Mouse (Mus musculus): ENCODE data around the gene Cep95. TPM values are rescaled to one million over a fixed set of nuclear protein-coding genes. Genes with fewer than 3 reads are reported as not detected.

Gene Cep95
- polyA plus RNA-seq, 1 experiment from 2014 or later: 22.7 TPM

GRCm38 (mm10) chr11:106751039-106752018 is 37.7 kb upstream of the Cep95 start, which contains the start of gene Milr1:
Milr1 (plus strand) TSS chr11:106751226.
- 75% methylated on average over 17 of the region's 17 CpGs for WGBS
- H3K27ac ChIP-seq (ENCODE audit: low read length): no peak within 1 kb of the TSS
- no peak within 1 kb of the TSS for H3K4me3 ChIP-seq (ENCODE audit: low read depth, low read length)

GRCm38 (mm10) chr11:106752103-106752502 is 36.9 kb upstream of the Cep95 start:
- no peaks in the 10 kb centered on the region for H3K27me3 ChIP-seq (ENCODE audit: control insufficient read depth, insufficient read depth, low read length)

More at GRCm38 (mm10) chr11:106751039-106752018, 37.7 kb upstream of the Cep95 start, which contains the start of gene Milr1:
- Histone ChIP-seq H3K27me3 (ENCODE audit: control insufficient read depth, insufficient read depth, low read length) (no peaks in the 10 kb centered on the region), H3K9me3 (ENCODE audit: control insufficient read depth, low read depth, low read length) (no peaks in the 10 kb centered on the region), H3K9ac (replicated peaks; ENCODE audit: low read depth, low read length) (no peak within 1 kb of the TSS), H3K36me3 (ENCODE audit: control insufficient read depth, insufficient read depth, low read length) (no peaks in the 10 kb centered on the region), H3K4me1 (ENCODE audit: control insufficient read depth, insufficient read depth, low read length) (peaks cover 4% of the 10 kb centered on the region; the same call in 1 of the 2 replicates), H3K4me2 (replicated peaks; ENCODE audit: low read depth, low read length) (no peak within 1 kb of the TSS)
- ATAC-seq (ENCODE audit: insufficient number of reproducible peaks, insufficient read depth, low FRiP score, low read depth): no peak

DNA sequence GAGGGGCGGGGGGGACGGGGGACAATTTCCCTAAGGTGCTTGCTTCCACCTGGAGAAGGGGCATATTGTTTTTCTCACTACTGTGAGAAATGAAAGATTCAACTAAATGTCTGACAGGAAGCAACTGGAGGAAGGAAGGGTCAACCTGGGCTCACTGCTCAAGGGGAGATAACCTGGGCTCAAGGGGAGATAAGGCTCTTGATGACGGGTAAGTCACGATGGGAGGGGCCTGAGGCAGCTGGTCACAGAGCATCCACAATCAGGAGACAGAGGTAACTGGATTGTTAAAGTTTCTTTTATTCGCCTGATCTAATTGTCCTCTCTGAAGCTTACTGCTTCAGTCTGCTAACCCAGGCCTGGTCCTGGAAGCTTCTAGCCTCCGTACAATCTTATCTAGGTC is 35.7 kb upstream of the Cep95 start:
- no peak for ATAC-seq (ENCODE audit: insufficient number of reproducible peaks, insufficient read depth, low FRiP score, low read depth)
- no peaks in the 10 kb centered on the region for H3K27me3 ChIP-seq (ENCODE audit: control insufficient read depth, insufficient read depth, low read length)
- H3K4me2 ChIP-seq (replicated peaks; ENCODE audit: low read depth, low read length): no peak overlapping the region
- H3K9me3 ChIP-seq (ENCODE audit: control insufficient read depth, low read depth, low read length): no peaks in the 10 kb centered on the region
- no peaks in the 10 kb centered on the region for H3K36me3 ChIP-seq (ENCODE audit: control insufficient read depth, insufficient read depth, low read length)
- no peak overlapping the region for H3K27ac ChIP-seq (ENCODE audit: low read length)
- H3K9ac ChIP-seq (replicated peaks; ENCODE audit: low read depth, low read length): no peak overlapping the region
- H3K4me3 ChIP-seq (ENCODE audit: low read depth, low read length): no peak overlapping the region
- WGBS: 81% methylated on average over 6 of the region's 6 CpGs
- peaks cover 4% of the 10 kb centered on the region; the same call in 1 of the 2 replicates for H3K4me1 ChIP-seq (ENCODE audit: control insufficient read depth, insufficient read depth, low read length)

More at GRCm38 (mm10) chr11:106752103-106752502, 36.9 kb upstream of the Cep95 start:
- ATAC-seq (ENCODE audit: insufficient number of reproducible peaks, insufficient read depth, low FRiP score, low read depth): no peak
- H3K36me3 ChIP-seq (ENCODE audit: control insufficient read depth, insufficient read depth, low read length): no peaks in the 10 kb centered on the region
- no peak overlapping the region for H3K4me2 ChIP-seq (replicated peaks; ENCODE audit: low read depth, low read length)
- H3K4me1 ChIP-seq (ENCODE audit: control insufficient read depth, insufficient read depth, low read length): peaks cover 4% of the 10 kb centered on the region; the same call in 1 of the 2 replicates
- H3K9me3 ChIP-seq (ENCODE audit: control insufficient read depth, low read depth, low read length): no peaks in the 10 kb centered on the region
- H3K9ac ChIP-seq (replicated peaks; ENCODE audit: low read depth, low read length): no peak overlapping the region
- WGBS: 75% methylated on average over 7 of the region's 7 CpGs
- no peak overlapping the region for H3K4me3 ChIP-seq (ENCODE audit: low read depth, low read length)
- H3K27ac ChIP-seq (ENCODE audit: low read length): no peak overlapping the region

DNA sequence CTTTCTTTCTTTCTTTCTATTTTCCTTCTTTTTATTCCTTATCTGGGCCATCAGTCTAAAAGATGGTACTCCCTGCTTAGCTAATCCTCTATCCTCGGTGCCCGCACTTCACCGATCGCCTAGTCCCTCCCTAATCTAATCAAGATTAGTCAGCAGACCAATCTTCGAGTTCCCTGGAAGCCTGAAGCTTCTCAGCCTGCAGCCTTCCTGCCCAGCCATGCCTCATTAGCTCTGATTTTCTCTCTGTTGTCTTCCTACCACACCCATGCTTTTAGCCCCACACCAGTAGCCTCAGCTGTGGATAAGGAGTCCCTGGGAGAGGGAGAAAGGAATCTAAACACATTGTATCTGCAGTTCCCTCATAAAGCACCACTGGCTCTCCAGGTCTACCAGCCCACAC is 33.5 kb upstream of the Cep95 start:
- no peak overlapping the region for H3K27ac ChIP-seq (ENCODE audit: low read length)
- H3K27me3 ChIP-seq (ENCODE audit: control insufficient read depth, insufficient read depth, low read length): no peaks in the 10 kb centered on the region
- no peak overlapping the region for H3K4me3 ChIP-seq (ENCODE audit: low read depth, low read length)
- no peak overlapping the region for H3K9ac ChIP-seq (replicated peaks; ENCODE audit: low read depth, low read length)
- H3K4me2 ChIP-seq (replicated peaks; ENCODE audit: low read depth, low read length): no peak overlapping the region
- peaks cover 4% of the 10 kb centered on the region; the same call in 1 of the 2 replicates for H3K4me1 ChIP-seq (ENCODE audit: control insufficient read depth, insufficient read depth, low read length)
- no peaks in the 10 kb centered on the region for H3K9me3 ChIP-seq (ENCODE audit: control insufficient read depth, low read depth, low read length)
- ATAC-seq (ENCODE audit: insufficient number of reproducible peaks, insufficient read depth, low FRiP score, low read depth): no peak
- WGBS: 55% methylated on average over 5 of the region's 5 CpGs
- no peaks in the 10 kb centered on the region for H3K36me3 ChIP-seq (ENCODE audit: control insufficient read depth, insufficient read depth, low read length)

DNA sequence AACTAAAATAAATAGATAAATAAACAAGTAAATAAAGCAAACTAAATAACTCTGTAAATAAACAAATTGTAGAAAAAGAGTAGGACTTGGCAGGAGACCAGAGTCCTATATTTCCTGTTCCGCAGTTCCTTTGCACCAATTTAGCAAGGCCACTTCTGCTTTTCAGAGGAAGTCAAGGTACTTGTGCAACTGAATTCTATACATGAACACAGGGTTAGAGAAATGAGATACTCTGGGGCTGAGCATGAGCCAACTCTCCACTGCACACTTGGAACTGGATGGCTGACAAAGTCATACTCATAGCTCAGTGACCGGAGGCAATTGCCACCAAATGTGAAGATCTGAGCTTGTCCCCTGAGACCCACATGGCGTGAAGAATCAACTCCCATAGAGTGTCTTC is 30.0 kb upstream of the Cep95 start:
- Histone ChIP-seq H3K9me3 (ENCODE audit: control insufficient read depth, low read depth, low read length) (no peaks in the 10 kb centered on the region), H3K4me1 (ENCODE audit: control insufficient read depth, insufficient read depth, low read length) (peaks cover 16% of the 10 kb centered on the region), H3K9ac (replicated peaks; ENCODE audit: low read depth, low read length) (no peak overlapping the region), H3K4me3 (ENCODE audit: low read depth, low read length) (no peak overlapping the region), H3K4me2 (replicated peaks; ENCODE audit: low read depth, low read length) (no peak overlapping the region), H3K27me3 (ENCODE audit: control insufficient read depth, insufficient read depth, low read length) (no peaks in the 10 kb centered on the region), H3K36me3 (ENCODE audit: control insufficient read depth, insufficient read depth, low read length) (no peaks in the 10 kb centered on the region), H3K27ac (ENCODE audit: low read length) (no peak overlapping the region; the same call in 1 of the 2 replicates)
- WGBS: 90% methylated on average over 3 of the region's 3 CpGs
- ATAC-seq (ENCODE audit: insufficient number of reproducible peaks, insufficient read depth, low FRiP score, low read depth): no peak

DNA sequence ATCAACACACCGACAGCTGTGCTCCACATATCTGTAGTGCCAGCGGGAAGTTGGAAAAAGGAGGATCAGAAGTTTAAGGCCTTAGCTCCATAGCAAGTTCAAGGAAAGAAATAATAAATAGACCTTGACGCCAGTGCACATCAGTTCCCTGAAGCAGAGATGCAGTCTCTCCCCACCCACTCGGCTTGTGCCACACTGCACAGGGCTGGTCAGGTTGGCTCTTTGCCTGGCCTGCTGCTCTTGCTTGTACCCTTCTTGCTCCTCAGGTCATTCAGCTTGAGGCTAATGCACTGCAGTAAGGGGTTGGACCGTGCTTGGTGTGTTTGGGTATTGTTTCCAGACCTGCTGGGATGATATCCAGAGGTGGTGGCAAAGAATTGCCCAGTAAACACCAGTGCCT is 28.5 kb upstream of the Cep95 start:
- H3K9me3 ChIP-seq (ENCODE audit: control insufficient read depth, low read depth, low read length): no peaks in the 10 kb centered on the region
- no peak overlapping the region for H3K9ac ChIP-seq (replicated peaks; ENCODE audit: low read depth, low read length)
- no peak overlapping the region for H3K4me3 ChIP-seq (ENCODE audit: low read depth, low read length)
- H3K36me3 ChIP-seq (ENCODE audit: control insufficient read depth, insufficient read depth, low read length): no peaks in the 10 kb centered on the region
- peaks cover 16% of the 10 kb centered on the region for H3K4me1 ChIP-seq (ENCODE audit: control insufficient read depth, insufficient read depth, low read length)
- H3K4me2 ChIP-seq (replicated peaks; ENCODE audit: low read depth, low read length): no peak overlapping the region
- no peak for ATAC-seq (ENCODE audit: insufficient number of reproducible peaks, insufficient read depth, low FRiP score, low read depth)
- no peaks in the 10 kb centered on the region for H3K27me3 ChIP-seq (ENCODE audit: control insufficient read depth, insufficient read depth, low read length)
- 92% methylated on average over 5 of the region's 5 CpGs for WGBS
- H3K27ac ChIP-seq (ENCODE audit: low read length): no peak overlapping the region

GRCm38 (mm10) chr11:106762139-106762799 is 26.8 kb upstream of the Cep95 start:
- Histone ChIP-seq H3K27me3 (ENCODE audit: control insufficient read depth, insufficient read depth, low read length) (no peaks in the 10 kb centered on the region), H3K4me2 (replicated peaks; ENCODE audit: low read depth, low read length) (no peak overlapping the region), H3K4me1 (ENCODE audit: control insufficient read depth, insufficient read depth, low read length) (peaks cover 16% of the 10 kb centered on the region), H3K9ac (replicated peaks; ENCODE audit: low read depth, low read length) (0 out of 2 replicates have a peak overlapping the region, but pooled peaks have one; percentile 10), H3K9me3 (ENCODE audit: control insufficient read depth, low read depth, low read length) (no peaks in the 10 kb centered on the region), H3K4me3 (ENCODE audit: low read depth, low read length) (no peak overlapping the region), H3K36me3 (ENCODE audit: control insufficient read depth, insufficient read depth, low read length) (peaks cover 8% of the 10 kb centered on the region; the same call in 1 of the 2 replicates), H3K27ac (ENCODE audit: low read length) (peak overlapping the region; percentile 92)
- WGBS: 16% methylated on average over 5 of the region's 5 CpGs
- peak; percentile 76; the same call in 1 of the 2 replicates for ATAC-seq (ENCODE audit: insufficient number of reproducible peaks, insufficient read depth, low FRiP score, low read depth)

DNA sequence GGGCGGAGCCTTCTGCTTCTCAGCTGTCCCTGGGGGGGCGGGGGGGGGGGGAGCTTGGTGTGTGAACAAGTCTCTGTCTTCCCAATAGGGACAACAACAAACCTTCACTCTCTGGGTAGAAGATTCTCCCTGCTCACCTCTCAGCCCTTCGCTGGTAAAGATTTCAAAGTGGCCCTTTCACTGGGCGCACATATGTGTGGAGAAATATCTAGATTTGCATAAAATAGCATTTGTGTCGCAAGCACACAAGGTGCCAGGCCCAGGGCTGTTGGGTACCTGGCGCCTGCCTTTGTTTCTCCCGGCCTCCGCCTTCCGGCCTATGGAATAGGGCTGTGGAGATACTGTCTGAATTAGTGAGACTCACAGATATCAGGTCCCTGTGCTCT is 26.3 kb upstream of the Cep95 start:
- 63% methylated on average over 9 of the region's 9 CpGs for WGBS
- no peak overlapping the region for H3K4me2 ChIP-seq (replicated peaks; ENCODE audit: low read depth, low read length)
- no peaks in the 10 kb centered on the region for H3K27me3 ChIP-seq (ENCODE audit: control insufficient read depth, insufficient read depth, low read length)
- peaks cover 16% of the 10 kb centered on the region for H3K4me1 ChIP-seq (ENCODE audit: control insufficient read depth, insufficient read depth, low read length)
- H3K9me3 ChIP-seq (ENCODE audit: control insufficient read depth, low read depth, low read length): 0 out of 2 replicates have a peak, but pooled peaks cover 3% of the 10 kb centered on the region
- peaks cover 11% of the 10 kb centered on the region; the same call in 1 of the 2 replicates for H3K36me3 ChIP-seq (ENCODE audit: control insufficient read depth, insufficient read depth, low read length)
- no peak overlapping the region for H3K4me3 ChIP-seq (ENCODE audit: low read depth, low read length)
- ATAC-seq (ENCODE audit: insufficient number of reproducible peaks, insufficient read depth, low FRiP score, low read depth): no peak; the same call in 1 of the 2 replicates
- no peak overlapping the region for H3K9ac ChIP-seq (replicated peaks; ENCODE audit: low read depth, low read length)
- peak overlapping the region; percentile 92 for H3K27ac ChIP-seq (ENCODE audit: low read length)
